In the genomic region with DNA sequence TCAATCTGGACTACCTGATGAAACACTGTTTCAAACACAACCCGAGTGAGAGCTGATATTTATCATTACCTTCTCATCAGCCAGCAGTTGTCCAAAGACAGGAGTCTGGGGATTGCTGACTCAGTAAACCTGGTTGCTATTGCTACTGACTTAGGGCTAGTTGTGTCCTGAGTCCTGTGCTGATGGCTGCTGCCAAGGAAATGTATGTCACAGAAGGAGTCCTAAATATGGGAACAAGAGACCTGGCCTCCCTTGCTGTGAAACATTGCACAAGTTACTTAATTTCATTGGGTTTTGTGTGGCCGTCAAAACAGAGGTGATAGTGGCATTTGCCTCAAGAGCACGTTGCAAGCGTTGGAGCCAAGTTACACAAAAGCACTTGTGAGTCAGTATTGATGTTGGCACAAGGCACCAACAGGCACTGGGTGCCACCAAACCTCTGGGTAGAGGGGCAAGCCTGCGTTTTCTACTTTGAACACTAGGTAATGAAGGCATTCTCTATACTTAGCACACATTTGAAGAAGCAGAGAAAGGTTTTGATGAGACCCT, we compare ENCODE assay signal across 18 mouse cellular contexts. TPM values are rescaled to one million over a fixed set of nuclear protein-coding genes. Genes with fewer than 3 reads are reported as not detected.
"Had no signal": no experiment of that assay in that cellular context is flagged by ENCODE, and none has a peak within 500 bp of the region (broad histone marks: within the 10 kb centered on the region; RNA-seq: fewer than 3 reads in every experiment).

No protein-coding gene starts in this region.

- H3K9me3 ChIP-seq: limb, embryonic 12.5 days; megakaryocyte, embryonic 14.5 days; midbrain, embryonic 15.5 days; neural tube, embryonic 13.5 days; stomach, embryonic 15.5 days had no signal

- ATAC-seq: midbrain, embryonic 15.5 days had no signal

- H3K4me3 ChIP-seq: layer of hippocampus, adult 2 months; limb, embryonic 12.5 days; megakaryocyte, embryonic 14.5 days; midbrain, embryonic 15.5 days; neural tube, embryonic 13.5 days; stomach, embryonic 15.5 days had no signal

- H3K4me1 ChIP-seq: limb, embryonic 12.5 days; stomach, embryonic 15.5 days had no signal

- DNase-seq: kidney, adult 18-20 months; kidney, postnatal 10 days; kidney, postnatal 4 days; liver; retina, postnatal 1 day; right cerebral cortex, postnatal 4 days; spleen, adult 18-20 months; thymus, adult 2 months; thymus, postnatal 25 days had no signal

- H3K9ac ChIP-seq: limb, embryonic 12.5 days; midbrain, embryonic 15.5 days; neural tube, embryonic 13.5 days; stomach, embryonic 15.5 days had no signal

- H3K27ac ChIP-seq: layer of hippocampus, adult 2 months; limb, embryonic 12.5 days; macrophage; midbrain, embryonic 15.5 days; neural tube, embryonic 13.5 days; stomach, embryonic 15.5 days had no signal

- H3K27me3 ChIP-seq: limb, embryonic 12.5 days; megakaryocyte, embryonic 14.5 days; midbrain, embryonic 15.5 days; neural tube, embryonic 13.5 days; stomach, embryonic 15.5 days had no signal

- H3K4me2 ChIP-seq: limb, embryonic 12.5 days; midbrain, embryonic 11.5 days; midbrain, embryonic 15.5 days; neural tube, embryonic 13.5 days; stomach, embryonic 15.5 days had no signal

RNA-seq across cellular contexts. Expression of a gene that starts 44.7 kb away (rescaled TPM):
- total RNA-seq: monocyte, adult 5-6 weeks had no signal
